Mouse (Mus musculus) cerebellum, adult 2 months (tissue): ENCODE data around the gene Abca1.

Source experiments
- CTCF ChIP-seq: fragments of 200-500 bp; IDR thresholded peaks from 2 replicates; pipeline ENCODE4 v1.5.1; 2011; ENCODE audit warnings: low read depth, mild to moderate bottlenecking, control low read depth, low read length, moderate library complexity, borderline replicate concordance; ENCODE audit not compliant: insufficient read depth
- POLR2A ChIP-seq: fragments of 200-500 bp; IDR thresholded peaks from 2 replicates; pipeline ENCODE4 v1.6.1; 2011; ENCODE audit warnings: low read length, control low read depth, borderline replicate concordance; ENCODE audit not compliant: insufficient read depth

DNA sequence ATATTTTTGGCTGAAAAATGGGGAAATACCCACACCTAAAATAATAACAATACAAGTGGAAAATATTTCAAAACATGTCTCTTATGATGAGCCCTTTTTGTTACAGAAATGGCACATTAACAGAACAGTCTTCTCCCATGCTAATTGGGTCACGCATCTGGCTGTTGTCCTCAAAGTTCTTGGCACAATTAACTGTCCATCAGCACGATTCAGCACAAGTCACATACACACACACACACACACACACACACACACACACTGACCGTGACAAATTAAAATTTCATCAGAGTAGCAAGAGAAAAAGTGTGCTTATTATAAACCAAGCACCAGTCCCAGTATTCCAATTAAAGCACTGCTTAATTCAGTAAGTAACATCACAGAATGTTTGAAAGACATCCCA lies 55.1 kb downstream of the Abca1 start:
- no peak for TF ChIP-seq CTCF
- TF ChIP-seq POLR2A = no peak
